Mouse (Mus musculus): ENCODE data around the gene Met.

GRCm38 (mm10) chr6:17461435-17461834, 2.2 kb upstream of the Met start:
- no peak for TF ChIP-seq CTCF (IDR thresholded peaks at IDR 0.05; ENCODE audit: low read depth, low read length)
- no peak for TF ChIP-seq POLR2AphosphoS5 (IDR thresholded peaks at IDR 0.05; ENCODE audit: insufficient replicate concordance, low read depth, low read length)
- TF ChIP-seq GATA2 (IDR thresholded peaks at IDR 0.05; ENCODE audit: borderline replicate concordance, low read depth, low read length), result no peak
- TF ChIP-seq TAL1 (conservative IDR thresholded peaks at IDR 0.05; ENCODE audit: low read depth, low read length), result no peak
- TF ChIP-seq GATA1 (IDR thresholded peaks at IDR 0.05; ENCODE audit: borderline replicate concordance, low read length), result no peak
